Mouse (Mus musculus) stomach, embryonic 14.5 days (tissue): Measurements from ENCODE around the gene Eri3. TPM values are rescaled to one million over a fixed set of nuclear protein-coding genes. Genes with fewer than 3 reads are reported as not detected.

ENCODE experiments used
- ATAC-seq: fragments of 200-750 bp; cut with Nextera tagmentation; 2 replicates; pipeline ENCODE4 v1.8.0; 2017; ENCODE audit warnings: low read depth, moderate TSS enrichment; ENCODE audit not compliant: insufficient number of reproducible peaks, insufficient read depth, low FRiP score
- H3K27ac ChIP-seq: fragments of 300-500 bp; sonication (generic); 2 replicates; pipeline ENCODE4 v1.5.1; 2014; ENCODE audit warnings: mild to moderate bottlenecking, low read length, moderate library complexity, mixed read lengths
- H3K27me3 ChIP-seq: fragments of 300-500 bp; sonication (generic); 2 replicates; pipeline ENCODE4 v1.6.1; 2014; ENCODE audit warnings: low read length, control low read depth, mixed read lengths; ENCODE audit not compliant: control insufficient read depth, insufficient read depth
- H3K36me3 ChIP-seq: fragments of 300-500 bp; sonication (generic); 2 replicates; pipeline ENCODE4 v1.6.1; 2014; ENCODE audit warnings: mild to moderate bottlenecking, control low read depth, low read length, moderate library complexity, mixed read lengths; ENCODE audit not compliant: control insufficient read depth, insufficient read depth
- H3K4me1 ChIP-seq: fragments of 300-500 bp; sonication (generic); 2 replicates; pipeline ENCODE4 v1.6.1; 2014; ENCODE audit warnings: low read length, control low read depth, mixed read lengths; ENCODE audit not compliant: control insufficient read depth, insufficient read depth
- H3K4me2 ChIP-seq: fragments of 300-500 bp; sonication (generic); replicated peaks from 2 replicates; pipeline ENCODE4 v1.6.1; 2014; ENCODE audit warnings: low read depth, low read length, control low read depth
- H3K4me3 ChIP-seq: fragments of 300-500 bp; sonication (generic); 2 replicates; pipeline ENCODE4 v1.5.1; 2014; ENCODE audit warnings: low read depth, low read length, control low read depth
- H3K9ac ChIP-seq: fragments of 300-500 bp; sonication (generic); replicated peaks from 2 replicates; pipeline ENCODE4 v1.6.1; 2014; ENCODE audit warnings: low read depth, mild to moderate bottlenecking, control low read depth, low read length, moderate library complexity, mixed read lengths
- H3K9me3 ChIP-seq: fragments of 300-500 bp; sonication (generic); 2 replicates; pipeline ENCODE4 v1.6.1; 2016; ENCODE audit warnings: low read depth, low read length, control low read depth; ENCODE audit not compliant: control insufficient read depth
- WGBS: fragments of 180-500 bp; shearing (Covaris S2); extraction: QIAGEN DNeasy Blood & Tissue Kit; methylation state at CpG from one replicate; pipeline ENCODE4 v1.1.7; 2014; 5-methylcytosine and 5-hydroxymethylcytosine counted together
- polyA plus RNA-seq: library from polyadenylated mRNA; unstranded; fragments of >200 nt; fragmentation: Nextera tagmentation; extraction: Ambion mirVana; gene quantifications from 2 replicates; pipeline ENCODE4 v1.2.1, GENCODE M21; 2014

Eri3 gene
- polyA plus RNA-seq, 1 experiment from 2014 or later, result 176 TPM

GRCm38 (mm10) chr4:117589081-117589660, 39.0 kb downstream of the Eri3 start:
- no peak overlapping the region for H3K4me2 ChIP-seq

GRCm38 (mm10) chr4:117590781-117591180, 40.6 kb downstream of the Eri3 start:
- Histone ChIP-seq H3K9ac (no peak overlapping the region), H3K4me1 (no peaks in the 10 kb centered on the region), H3K27ac (no peak overlapping the region), H3K36me3 (peaks cover 35% of the 10 kb centered on the region), H3K4me3 (no peak overlapping the region), H3K4me2 (no peak overlapping the region), H3K27me3 (no peaks in the 10 kb centered on the region), H3K9me3 (no peaks in the 10 kb centered on the region)
- ATAC-seq, result no peak
- 90% methylated on average over 2 of the region's 2 CpGs for WGBS

More at GRCm38 (mm10) chr4:117589081-117589660, 39.0 kb downstream of the Eri3 start:
- 52% methylated on average over 8 of the region's 8 CpGs for WGBS
- Histone ChIP-seq H3K9me3 (no peaks in the 10 kb centered on the region), H3K27ac (no peak overlapping the region), H3K4me3 (no peak overlapping the region), H3K27me3 (no peaks in the 10 kb centered on the region), H3K36me3 (peaks cover 35% of the 10 kb centered on the region), H3K4me1 (no peaks in the 10 kb centered on the region), H3K9ac (no peak overlapping the region)
- ATAC-seq, result no peak

- no peaks in the 10 kb centered on the region for H3K4me1 ChIP-seq
- no peak overlapping the region for H3K4me3 ChIP-seq
- no peaks in the 10 kb centered on the region for H3K27me3 ChIP-seq
- H3K9ac ChIP-seq, result no peak overlapping the region
- peaks cover 41% of the 10 kb centered on the region for H3K36me3 ChIP-seq
- H3K9me3 ChIP-seq, result no peaks in the 10 kb centered on the region
- 85% methylated on average over 5 of the region's 5 CpGs for WGBS
- no peak overlapping the region for H3K27ac ChIP-seq
- no peak overlapping the region for H3K4me2 ChIP-seq
- ATAC-seq, result no peak
Observed at GRCm38 (mm10) chr4:117592206-117592605, 42.0 kb downstream of the Eri3 start.

- ATAC-seq, result no peak
- Histone ChIP-seq H3K27ac (no peak overlapping the region), H3K4me3 (no peak overlapping the region), H3K4me2 (no peak overlapping the region), H3K9ac (no peak overlapping the region), H3K36me3 (peaks cover 54% of the 10 kb centered on the region), H3K27me3 (no peaks in the 10 kb centered on the region), H3K4me1 (no peaks in the 10 kb centered on the region), H3K9me3 (no peaks in the 10 kb centered on the region)
- 88% methylated on average over 10 of the region's 10 CpGs for WGBS
Observed at GRCm38 (mm10) chr4:117595293-117595692, 45.1 kb downstream of the Eri3 start.

- ATAC-seq, result no peak
- Histone ChIP-seq H3K27me3 (no peaks in the 10 kb centered on the region), H3K4me2 (no peak overlapping the region), H3K9ac (no peak overlapping the region), H3K27ac (no peak overlapping the region), H3K9me3 (no peaks in the 10 kb centered on the region), H3K36me3 (peaks cover 37% of the 10 kb centered on the region), H3K4me1 (peaks cover 1% of the 10 kb centered on the region; the same call in 1 of the 2 replicates), H3K4me3 (no peak overlapping the region)
- WGBS, result 73% methylated on average over 7 of the region's 7 CpGs
Observed at GRCm38 (mm10) chr4:117599986-117600565, 49.9 kb downstream of the Eri3 start.

- H3K4me3 ChIP-seq, result no peak overlapping the region
- H3K36me3 ChIP-seq, result peaks cover 28% of the 10 kb centered on the region
- WGBS, result 33% methylated on average over 5 of the region's 5 CpGs
- H3K27me3 ChIP-seq, result no peaks in the 10 kb centered on the region
- H3K27ac ChIP-seq, result no peak overlapping the region
- H3K4me1 ChIP-seq, result peaks cover 8% of the 10 kb centered on the region; the same call in 1 of the 2 replicates
- no peak for ATAC-seq
- no peak overlapping the region for H3K4me2 ChIP-seq
- no peaks in the 10 kb centered on the region for H3K9me3 ChIP-seq
- H3K9ac ChIP-seq, result no peak overlapping the region
Observed at GRCm38 (mm10) chr4:117601338-117601776, 51.2 kb downstream of the Eri3 start.

GRCm38 (mm10) chr4:117605099-117605953, 55.2 kb downstream of the Eri3 start:
- no peak for ATAC-seq
- peaks cover 14% of the 10 kb centered on the region for H3K36me3 ChIP-seq
- no peak overlapping the region for H3K9ac ChIP-seq
- H3K27me3 ChIP-seq, result no peaks in the 10 kb centered on the region
- WGBS, result 35% methylated on average over 16 of the region's 16 CpGs
- no peaks in the 10 kb centered on the region for H3K9me3 ChIP-seq
- no peak overlapping the region for H3K27ac ChIP-seq
- no peak overlapping the region for H3K4me3 ChIP-seq
- H3K4me2 ChIP-seq, result no peak overlapping the region
- H3K4me1 ChIP-seq, result peaks cover 19% of the 10 kb centered on the region; the same call in 1 of the 2 replicates

- no peak for ATAC-seq
- 86% methylated on average over 1 of the region's 1 CpGs for WGBS
Observed at GRCm38 (mm10) chr4:117605954-117606227, 55.7 kb downstream of the Eri3 start.

More at GRCm38 (mm10) chr4:117605954-117606227, 55.7 kb downstream of the Eri3 start:
- Histone ChIP-seq H3K4me1 (peaks cover 19% of the 10 kb centered on the region; the same call in 1 of the 2 replicates), H3K9ac (no peak overlapping the region), H3K36me3 (peaks cover 14% of the 10 kb centered on the region), H3K4me3 (no peak overlapping the region), H3K4me2 (no peak overlapping the region), H3K27me3 (no peaks in the 10 kb centered on the region), H3K27ac (no peak overlapping the region), H3K9me3 (no peaks in the 10 kb centered on the region)
